Mouse (Mus musculus): ENCODE measurements at regions not wholly inside any gene's neighbourhood (a gene's known extent, or its start where the extent isn't known, plus 50 kb on each side); places are given as distances from the start of the nearest gene placed in this dataset.

- no peak for TF ChIP-seq CTCF (IDR thresholded peaks at IDR 0.05; ENCODE audit: low read depth)
- TF ChIP-seq EP300 (IDR thresholded peaks at IDR 0.05; ENCODE audit: low read depth): no peak
These were observed 138.3 kb upstream of the Top1 start for GRCm38 (mm10) chr2:160507371-160507770.

Measured in heart, postnatal 0 days (tissue).